Comparison of ENCODE assay signal across 12 mouse cellular contexts in the genomic region with DNA sequence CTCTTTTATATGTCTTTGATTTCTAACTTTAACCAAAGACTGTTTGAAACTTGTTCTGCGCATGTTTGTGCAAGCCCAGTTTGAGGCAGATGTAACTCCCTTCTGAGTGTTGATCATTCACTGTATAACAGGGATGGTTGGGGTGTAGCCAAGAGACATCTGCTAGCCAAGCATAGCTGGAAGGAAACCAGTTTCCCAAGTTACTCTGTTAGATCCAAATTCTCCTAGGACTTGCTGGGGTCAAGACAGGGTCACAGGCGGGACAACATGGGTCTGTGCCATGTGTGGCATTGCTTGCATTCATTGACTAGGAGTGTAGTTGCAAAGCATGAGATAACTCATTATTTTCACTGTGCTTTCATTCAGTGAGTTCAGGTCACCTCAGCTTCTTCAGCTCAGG.
DNase-seq lines count a peak whose midpoint lies in the region; ATAC-seq lines count a peak whose summit lies in the region.
"Had no signal": no experiment of that assay in that cellular context is flagged by ENCODE, and none has a peak within 500 bp of the region (broad histone marks: within the 10 kb centered on the region; RNA-seq: fewer than 3 reads in every experiment).

No protein-coding gene starts in this region.

- no peak overlapping the region for H3K9ac ChIP-seq in intestine, embryonic 16.5 days (ENCODE audit: low read depth, low read length)
- H3K9ac ChIP-seq: midbrain, embryonic 12.5 days had no signal

- H3K36me3 ChIP-seq in intestine, embryonic 16.5 days (ENCODE audit: control insufficient read depth, insufficient read depth, low read length), result no peaks in the 10 kb centered on the region
- H3K36me3 ChIP-seq: midbrain, embryonic 12.5 days had no signal

- no peak for ATAC-seq in intestine, embryonic 16.5 days
- ATAC-seq: inflammation-experienced regulatory T-cells, adult 6 months had no signal

- no peak overlapping the region for H3K27ac ChIP-seq in intestine, embryonic 16.5 days (ENCODE audit: low read length)
- H3K27ac ChIP-seq: midbrain, embryonic 12.5 days had no signal

- no peak overlapping the region for H3K4me3 ChIP-seq in intestine, embryonic 16.5 days (ENCODE audit: low read length)
- H3K4me3 ChIP-seq: midbrain, embryonic 12.5 days had no signal

- DNase-seq in cerebellum, postnatal 14 days, result peak; percentile 18 to 27
- no peak for DNase-seq in cerebellum, adult 11-12 months
- peak; percentile 31 to 36 for DNase-seq in layer of hippocampus, postnatal 10 days (ENCODE audit: low spot score in 2 of 2)
- no peak for DNase-seq in layer of hippocampus, postnatal 25 days (ENCODE audit: extremely low spot score in 1 of 2, low spot score in 1 of 2)
- DNase-seq in adipocyte (ENCODE audit: low spot score), result peak; percentile 78
- DNase-seq in heart, postnatal 4 days, result peak; percentile 51
- no peak for DNase-seq in cerebellum, adult 18-20 months
- DNase-seq: B cell, adult 2 months; cerebellum, postnatal 36 days had no signal

- H3K4me2 ChIP-seq in intestine, embryonic 16.5 days (ENCODE audit: low read depth, low read length), result no peak overlapping the region
- H3K4me2 ChIP-seq: midbrain, embryonic 12.5 days had no signal

- no peaks in the 10 kb centered on the region for H3K9me3 ChIP-seq in intestine, embryonic 16.5 days (ENCODE audit: control insufficient read depth, low read length)
- H3K9me3 ChIP-seq: midbrain, embryonic 12.5 days had no signal

- WGBS in intestine, embryonic 16.5 days, result 70% methylated on average over 2 of the region's 2 CpGs

- no peaks in the 10 kb centered on the region for H3K27me3 ChIP-seq in intestine, embryonic 16.5 days (replicated peaks; ENCODE audit: control insufficient read depth, insufficient read depth, low read length)
- H3K27me3 ChIP-seq: midbrain, embryonic 12.5 days had no signal

- no peaks in the 10 kb centered on the region; the same call in 1 of the 2 replicates for H3K4me1 ChIP-seq in intestine, embryonic 16.5 days (ENCODE audit: control insufficient read depth, insufficient read depth, low read length)
- H3K4me1 ChIP-seq: midbrain, embryonic 12.5 days had no signal

Comparison
In these comparisons a context has a peak if more than half of its experiments do, and no peak if none do; other contexts are left out.
1. DNase-seq: peak in cerebellum, postnatal 14 days (2 of 2), layer of hippocampus, postnatal 10 days (2 of 2), adipocyte (single experiment) and heart, postnatal 4 days (single experiment); none in cerebellum, adult 11-12 months (single experiment), layer of hippocampus, postnatal 25 days (0 of 2) and cerebellum, adult 18-20 months (0 of 2).